Mouse (Mus musculus) heart, embryonic 14.5 days (tissue): ENCODE measurements around the gene Tbc1d17. TPM values are rescaled to one million over a fixed set of nuclear protein-coding genes. Genes with fewer than 3 reads are reported as not detected.
A peak's percentile ranks its signal among the peaks of the same experiment; 100 is the strongest.

Experiments used
- ATAC-seq: fragments of 200-750 bp; cut with Nextera tagmentation; 2 replicates; pipeline ENCODE4 v1.8.0; 2017; ENCODE audit warnings: low read depth, moderate TSS enrichment; ENCODE audit not compliant: insufficient number of reproducible peaks, insufficient read depth, low FRiP score
- H3K27ac ChIP-seq, 2 experiments: fragments of 200-500 bp in 1 of 2; fragments of 300-500 bp in 1 of 2; sonication (generic) in 1 of 2; replicated peaks in 1 of 2; 2 replicates each; pipeline ENCODE4 v1.5.1; 2012 to 2014; ENCODE audit warnings: low read depth in 2 of 2, low read length in 2 of 2, control low read depth in 1 of 2, mild to moderate bottlenecking in 1 of 2, mixed read lengths in 1 of 2; ENCODE audit not compliant: control insufficient read depth in 1 of 2, insufficient read depth in 1 of 2
- H3K27me3 ChIP-seq: fragments of 300-500 bp; sonication (generic); 2 replicates; pipeline ENCODE4 v1.6.1; 2014; ENCODE audit warnings: mild to moderate bottlenecking, low read length, control low read depth; ENCODE audit not compliant: control insufficient read depth, insufficient read depth
- H3K36me3 ChIP-seq: fragments of 300-500 bp; sonication (generic); 2 replicates; pipeline ENCODE4 v1.6.1; 2014; ENCODE audit warnings: mild to moderate bottlenecking, control low read depth, low read length, mixed read lengths; ENCODE audit not compliant: control insufficient read depth, insufficient read depth
- H3K4me1 ChIP-seq, 2 experiments: fragments of 200-500 bp in 1 of 2; fragments of 300-500 bp in 1 of 2; sonication (generic) in 1 of 2; 2 replicates each; pipeline ENCODE4 v1.6.1; 2012 to 2014; ENCODE audit warnings: low read length in 2 of 2, control low read depth in 1 of 2, mixed read lengths in 1 of 2; ENCODE audit not compliant: control insufficient read depth in 2 of 2, insufficient read depth in 2 of 2
- H3K4me2 ChIP-seq: fragments of 300-500 bp; sonication (generic); 2 replicates; pipeline ENCODE4 v1.6.1; 2014; ENCODE audit warnings: mild to moderate bottlenecking, low read length
- H3K4me3 ChIP-seq, 2 experiments: fragments of 200-500 bp in 1 of 2; fragments of 300-500 bp in 1 of 2; sonication (generic) in 1 of 2; 2 replicates each; pipeline ENCODE4 v1.5.1; 2012 to 2014; ENCODE audit warnings: low read length in 2 of 2, mild to moderate bottlenecking in 2 of 2, control low read depth in 1 of 2, low read depth in 1 of 2, moderate library complexity in 1 of 2; ENCODE audit not compliant: control insufficient read depth in 1 of 2, insufficient read depth in 1 of 2
- H3K9ac ChIP-seq: fragments of 300-500 bp; sonication (generic); 2 replicates; pipeline ENCODE4 v1.6.1; 2014; ENCODE audit warnings: mild to moderate bottlenecking, low read length
- H3K9me3 ChIP-seq: fragments of 300-500 bp; sonication (generic); 2 replicates; pipeline ENCODE4 v1.6.1; 2016; ENCODE audit warnings: low read length, control low read depth; ENCODE audit not compliant: control insufficient read depth
- WGBS: fragments of 180-500 bp; shearing (Covaris S2); extraction: QIAGEN DNeasy Blood & Tissue Kit; methylation state at CpG from one replicate; pipeline ENCODE4 v1.1.7; 2014; 5-methylcytosine and 5-hydroxymethylcytosine counted together
- polyA plus RNA-seq: library from polyadenylated mRNA; unstranded; fragments of >200 nt; fragmentation: Nextera tagmentation; extraction: Ambion mirVana; gene quantifications from 2 replicates; pipeline ENCODE4 v1.2.1, GENCODE M21; 2014

The Tbc1d17 gene
- polyA plus RNA-seq, 1 experiment from 2014 or later = 53.5 TPM

GRCm38 (mm10) chr7:44840426-44840825 is 8.5 kb downstream of the Tbc1d17 start:
- H3K4me2 ChIP-seq = peak overlapping the region; percentile 70; the same call in 1 of the 2 replicates
- peaks cover 52% of the 10 kb centered on the region for H3K36me3 ChIP-seq
- H3K27me3 ChIP-seq = peaks cover 13% of the 10 kb centered on the region
- no peak overlapping the region for H3K4me3 ChIP-seq
- 52% methylated on average over 14 of the region's 14 CpGs for WGBS
- H3K9me3 ChIP-seq = no peaks in the 10 kb centered on the region
- ATAC-seq = no peak
- no peak overlapping the region for H3K27ac ChIP-seq
- H3K4me1 ChIP-seq = peaks cover 12% of the 10 kb centered on the region in 2 experiments
- H3K9ac ChIP-seq = no peak overlapping the region

- H3K36me3 ChIP-seq = peaks cover 44% of the 10 kb centered on the region
- ATAC-seq = peak; percentile 12; the same call in 1 of the 2 replicates
Observed at GRCm38 (mm10) chr7:44839491-44840191, 9.2 kb downstream of the Tbc1d17 start.

GRCm38 (mm10) chr7:44839171-44839490 is 9.7 kb downstream of the Tbc1d17 start:
- peak overlapping the region; percentile 70 for H3K4me2 ChIP-seq
- peaks cover 13% of the 10 kb centered on the region for H3K27me3 ChIP-seq
- 26% methylated on average over 11 of the region's 11 CpGs for WGBS
- H3K27ac ChIP-seq = no peak overlapping the region
- H3K4me1 ChIP-seq = peaks cover 12% of the 10 kb centered on the region in 2 experiments
- H3K4me3 ChIP-seq = peak overlapping the region; percentile 28 to 35; a peak in 3 of 4 replicates
- no peak for ATAC-seq
- H3K9me3 ChIP-seq = no peaks in the 10 kb centered on the region
- H3K36me3 ChIP-seq = peaks cover 39% of the 10 kb centered on the region
- H3K9ac ChIP-seq = peak overlapping the region; percentile 60

More at GRCm38 (mm10) chr7:44839491-44840191, 9.2 kb downstream of the Tbc1d17 start:
- 2% methylated on average over 58 of the region's 58 CpGs for whole genome bisulfite sequencing
- peak overlapping the region; percentile 60 for H3K9ac ChIP-seq
- H3K27ac ChIP-seq = no peak overlapping the region
- peaks cover 12% of the 10 kb centered on the region in 2 experiments for H3K4me1 ChIP-seq
- no peaks in the 10 kb centered on the region for H3K9me3 ChIP-seq
- H3K4me3 ChIP-seq = peak overlapping the region; percentile 28 to 35
- peak overlapping the region; percentile 70 for H3K4me2 ChIP-seq
- H3K27me3 ChIP-seq = peaks cover 13% of the 10 kb centered on the region

GRCm38 (mm10) chr7:44838073-44838472 is 10.8 kb downstream of the Tbc1d17 start:
- Histone ChIP-seq H3K27me3 (peaks cover 13% of the 10 kb centered on the region), H3K4me1 (peaks cover 12% of the 10 kb centered on the region in 2 experiments)

GRCm38 (mm10) chr7:44836423-44837053 is 12.3 kb downstream of the Tbc1d17 start:
- H3K27me3 ChIP-seq = peaks cover 13% of the 10 kb centered on the region
- ATAC-seq = no peak

More at GRCm38 (mm10) chr7:44838073-44838472, 10.8 kb downstream of the Tbc1d17 start:
- ATAC-seq = no peak
- Histone ChIP-seq H3K9me3 (no peaks in the 10 kb centered on the region), H3K9ac (no peak overlapping the region), H3K4me2 (no peak overlapping the region), H3K36me3 (peaks cover 29% of the 10 kb centered on the region), H3K27ac (no peak overlapping the region), H3K4me3 (no peak overlapping the region)
- 79% methylated on average over 6 of the region's 6 CpGs for whole genome bisulfite sequencing

GRCm38 (mm10) chr7:44836016-44836404 is 12.9 kb downstream of the Tbc1d17 start:
- WGBS = 42% methylated on average over 3 of the region's 3 CpGs

More at GRCm38 (mm10) chr7:44836423-44837053, 12.3 kb downstream of the Tbc1d17 start:
- no peak overlapping the region for H3K9ac ChIP-seq
- peaks cover 12 to 17% of the 10 kb centered on the region in 2 experiments for H3K4me1 ChIP-seq
- 83% methylated on average over 9 of the region's 9 CpGs for WGBS
- H3K4me2 ChIP-seq = no peak overlapping the region
- no peak overlapping the region for H3K4me3 ChIP-seq
- no peaks in the 10 kb centered on the region for H3K9me3 ChIP-seq
- no peak overlapping the region for H3K27ac ChIP-seq
- H3K36me3 ChIP-seq = peaks cover 21% of the 10 kb centered on the region

GRCm38 (mm10) chr7:44835373-44836015 is 13.4 kb downstream of the Tbc1d17 start:
- WGBS = 88% methylated on average over 1 of the region's 1 CpGs
- Histone ChIP-seq H3K4me3 (no peak overlapping the region), H3K9me3 (no peaks in the 10 kb centered on the region), H3K4me1 (peaks cover 12 to 17% of the 10 kb centered on the region in 2 experiments), H3K27me3 (peaks cover 8% of the 10 kb centered on the region), H3K27ac (no peak overlapping the region), H3K9ac (no peak overlapping the region), H3K36me3 (peaks cover 21% of the 10 kb centered on the region), H3K4me2 (no peak overlapping the region)
- ATAC-seq = no peak

More at GRCm38 (mm10) chr7:44836016-44836404, 12.9 kb downstream of the Tbc1d17 start:
- no peak overlapping the region for H3K4me3 ChIP-seq
- H3K4me1 ChIP-seq = peaks cover 12 to 17% of the 10 kb centered on the region in 2 experiments
- ATAC-seq = no peak
- no peak overlapping the region for H3K9ac ChIP-seq
- peaks cover 13% of the 10 kb centered on the region for H3K27me3 ChIP-seq
- no peak overlapping the region for H3K4me2 ChIP-seq
- peaks cover 21% of the 10 kb centered on the region for H3K36me3 ChIP-seq
- H3K27ac ChIP-seq = no peak overlapping the region
- H3K9me3 ChIP-seq = no peaks in the 10 kb centered on the region
